Mouse (Mus musculus) testis, postnatal 10 days (tissue): ENCODE measurements around the gene Cdhr5.

Experiments used
- DNase-seq: peaks from one replicate; pipeline ENCODE4 v3.0.0; 2021; ENCODE audit warnings: low spot score

The Cdhr5 gene

DNA sequence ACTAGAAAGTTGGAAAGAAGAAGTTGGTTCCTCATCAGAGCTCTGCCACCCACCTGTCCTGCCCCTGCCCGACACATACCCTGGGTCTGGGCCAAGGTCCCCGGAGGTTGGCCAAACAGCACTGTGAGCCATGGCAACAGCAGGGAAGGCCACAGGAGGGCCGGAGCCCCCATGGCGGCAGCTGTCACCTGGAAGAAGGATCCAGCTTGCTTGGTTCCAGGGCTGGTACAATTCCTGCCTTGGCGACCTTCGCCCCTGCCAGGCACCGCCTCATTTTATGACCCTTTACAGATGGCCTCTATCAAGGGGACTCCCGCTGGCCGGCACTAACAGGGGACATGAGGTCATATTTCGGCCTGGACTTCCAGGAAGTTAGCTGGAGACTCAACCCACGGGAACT lies at the start of gene Cdhr5:
TSS of gene Cdhr5 (minus strand) at position 241 of the 400 bp plus-strand sequence.
- no peak for DNase-seq

DNA sequence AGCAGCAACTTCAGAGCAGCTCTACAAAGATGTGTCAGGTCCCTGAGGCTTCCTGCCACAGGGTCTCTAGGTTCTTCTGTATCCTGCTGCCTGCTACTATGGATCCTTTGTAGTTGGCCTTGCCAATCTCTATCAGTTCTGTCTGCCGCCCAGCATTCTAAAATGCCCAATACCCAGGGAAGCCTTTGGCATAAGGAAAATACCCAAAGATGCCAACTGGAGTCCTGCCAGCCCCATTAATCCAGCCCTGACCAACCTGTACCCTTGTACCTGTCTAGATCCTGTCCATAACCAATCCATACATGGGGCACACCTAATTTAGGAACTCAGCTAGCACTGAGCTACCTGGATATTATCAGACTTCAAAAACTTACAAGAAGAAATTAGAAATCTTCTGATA lies 48.1 kb upstream of the Cdhr5 start:
- no peak for DNase-seq

DNA sequence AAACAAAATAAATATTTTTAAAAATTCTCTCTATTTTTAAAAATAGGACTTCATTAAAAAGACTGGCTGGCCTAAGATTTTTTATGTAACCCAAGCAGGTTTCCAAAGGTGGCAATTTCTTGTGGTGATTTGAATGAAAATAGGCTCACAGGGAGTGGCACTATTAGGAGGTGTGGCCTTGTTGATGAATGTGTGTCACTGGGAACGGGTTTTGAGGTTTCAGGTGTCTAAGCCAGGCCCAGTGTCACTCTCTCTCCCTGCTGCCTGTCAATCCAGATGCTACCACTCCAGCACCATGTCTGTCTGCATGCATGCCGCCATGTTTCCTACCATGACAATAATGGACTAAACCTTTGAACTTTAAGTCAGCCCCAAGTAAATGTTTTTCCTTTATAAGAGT lies 42.9 kb upstream of the Cdhr5 start:
- DNase-seq = no peak

DNA sequence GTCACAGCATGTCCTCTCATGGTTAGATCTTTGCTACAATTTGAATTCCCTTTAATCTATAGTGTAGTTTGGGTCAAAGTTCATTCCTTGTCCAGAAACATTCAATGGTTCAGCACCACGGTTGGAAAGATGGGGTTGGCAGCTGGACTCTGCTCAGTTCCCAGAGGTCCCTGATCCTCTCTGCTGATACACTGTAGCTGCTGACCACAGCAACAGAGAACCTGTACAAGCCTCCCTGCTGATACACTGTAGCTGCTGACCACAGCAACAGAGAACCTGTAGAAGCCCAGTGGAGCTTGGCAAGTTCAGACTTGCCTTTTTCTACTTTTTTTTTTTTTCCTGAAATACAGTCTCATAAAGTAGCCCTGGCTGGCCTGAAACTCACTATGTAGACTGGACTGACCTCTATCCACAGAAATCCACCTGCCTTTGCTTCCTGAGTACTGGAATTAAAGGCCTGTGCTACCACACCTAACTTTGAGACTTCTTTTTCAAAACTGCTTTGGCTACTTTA lies 41.1 kb upstream of the Cdhr5 start:
- DNase-seq = no peak

DNA sequence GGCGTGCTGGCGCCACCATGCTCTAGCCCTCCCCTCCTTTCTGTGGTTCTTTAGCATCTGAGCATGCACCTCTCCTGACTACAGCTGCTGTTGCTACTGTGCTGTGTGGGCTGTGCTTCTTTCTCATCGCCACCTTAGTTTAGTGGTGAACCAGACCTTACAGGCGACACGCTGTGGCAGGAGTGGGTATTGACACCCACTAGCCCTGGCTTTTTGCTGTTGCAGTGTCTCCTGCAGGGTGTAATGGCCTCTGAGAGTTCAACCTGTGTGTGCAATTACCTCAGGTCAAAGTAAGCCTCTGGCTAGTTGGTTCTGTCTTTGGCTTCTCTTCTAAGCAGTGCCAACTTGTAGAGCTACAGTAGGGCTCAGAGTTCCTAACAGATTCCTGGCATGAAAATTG lies 39.4 kb upstream of the Cdhr5 start:
- peak; percentile 74 for DNase-seq

DNA sequence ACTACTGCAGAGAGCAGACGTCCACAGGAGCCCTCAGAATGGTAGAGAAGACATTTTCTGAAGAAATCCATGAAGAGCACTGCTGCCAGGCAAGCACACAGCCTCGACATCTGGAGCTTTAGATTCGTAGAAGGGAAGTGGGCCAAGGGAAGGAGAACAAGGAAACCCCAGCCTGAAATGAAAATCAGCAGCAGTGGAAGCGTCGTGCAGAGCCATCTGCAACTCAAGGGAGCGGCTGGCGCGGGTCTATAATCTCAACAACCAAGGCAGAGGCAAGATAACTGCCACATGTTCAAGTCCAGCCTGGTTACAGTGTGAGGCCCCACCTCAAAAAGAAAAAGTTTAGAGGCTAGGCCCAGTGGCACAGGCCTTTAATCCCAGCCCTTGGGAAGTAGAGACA lies 38.5 kb upstream of the Cdhr5 start:
- no peak for DNase-seq

DNA sequence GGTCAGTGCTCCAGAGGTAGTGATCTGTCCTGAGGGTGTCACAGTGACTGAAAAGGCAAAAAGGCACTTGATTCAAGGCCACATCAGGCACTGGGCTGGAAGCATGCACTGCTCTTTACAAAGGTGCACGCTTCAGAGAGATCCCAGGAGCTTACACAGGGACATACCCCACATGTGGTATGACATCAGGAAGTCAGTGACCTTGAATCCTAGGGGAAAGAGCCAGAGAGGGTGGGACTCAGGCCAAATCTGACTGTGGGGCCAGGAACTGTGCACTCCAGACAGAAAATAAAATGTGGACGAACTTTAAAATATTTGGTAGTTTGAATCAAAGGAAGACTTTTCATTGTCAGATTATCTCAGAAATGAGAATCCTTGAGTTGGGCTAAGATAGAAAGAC lies 37.8 kb upstream of the Cdhr5 start:
- DNase-seq = no peak

DNA sequence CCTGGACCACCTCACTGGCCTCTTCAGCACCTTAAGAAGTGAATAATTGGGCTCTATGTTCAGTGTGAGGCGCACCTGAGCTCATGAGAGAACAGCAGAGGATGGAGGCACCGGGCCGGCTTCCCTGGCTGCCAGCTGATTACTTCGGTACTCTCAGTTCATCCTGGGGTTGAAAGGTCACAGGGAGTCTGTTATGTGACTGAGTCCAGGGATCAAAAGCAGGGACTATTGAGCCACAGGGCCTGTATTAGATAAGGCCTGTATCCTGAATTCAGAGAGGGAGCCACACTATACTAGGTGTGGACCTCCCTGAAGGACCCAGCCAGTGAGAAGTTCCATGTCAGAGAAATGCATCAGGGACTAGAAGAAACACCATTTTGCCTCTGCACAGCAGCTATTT lies 28.0 kb upstream of the Cdhr5 start:
- DNase-seq = no peak

DNA sequence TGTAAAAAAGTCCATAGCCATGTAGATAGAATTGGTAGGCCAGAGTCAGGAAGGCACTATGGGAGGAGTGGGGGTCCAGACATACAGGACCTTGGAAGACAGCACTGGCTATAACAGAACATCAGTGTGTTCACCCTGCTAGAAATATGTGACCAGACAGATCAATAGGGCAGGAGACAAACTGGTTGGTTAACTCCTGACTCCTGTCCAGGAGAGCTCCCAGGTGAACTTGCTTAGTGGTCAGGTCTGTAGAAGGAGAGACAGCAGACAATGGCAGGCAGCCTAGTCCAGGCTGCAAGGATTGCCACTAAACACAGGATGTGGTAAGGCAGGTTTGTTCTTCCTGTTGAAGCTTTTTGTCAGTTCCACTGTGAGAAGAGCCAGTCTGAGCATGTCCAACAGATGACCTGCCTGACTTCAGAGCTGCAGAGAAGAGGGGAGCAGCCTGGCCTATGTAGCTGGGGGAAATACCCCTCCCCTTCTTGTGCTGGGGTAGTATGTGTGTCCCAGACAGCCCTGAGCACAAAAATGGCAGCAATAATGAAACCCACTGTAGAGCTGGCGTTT lies 26.2 kb upstream of the Cdhr5 start:
- DNase-seq = no peak

DNA sequence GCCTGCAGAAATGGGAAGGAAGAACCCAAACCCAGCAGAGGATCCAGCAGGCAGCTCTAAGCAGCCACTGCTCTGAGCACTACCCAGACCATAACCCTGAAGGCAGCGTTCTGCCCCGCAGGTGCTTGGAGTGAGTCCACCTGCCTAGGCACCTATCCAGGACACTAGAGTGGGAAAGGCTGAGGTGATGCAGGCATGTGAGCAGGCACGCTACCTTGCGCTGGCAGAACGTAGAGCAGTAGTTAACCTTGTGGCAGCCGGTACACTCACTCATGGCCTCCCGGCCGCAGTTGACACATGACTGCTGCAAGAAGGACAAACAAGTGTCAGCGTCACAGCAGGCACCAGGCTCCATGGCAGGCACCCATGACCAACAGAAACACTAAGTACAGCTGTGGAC lies 24.8 kb upstream of the Cdhr5 start:
- no peak for DNase-seq

DNA sequence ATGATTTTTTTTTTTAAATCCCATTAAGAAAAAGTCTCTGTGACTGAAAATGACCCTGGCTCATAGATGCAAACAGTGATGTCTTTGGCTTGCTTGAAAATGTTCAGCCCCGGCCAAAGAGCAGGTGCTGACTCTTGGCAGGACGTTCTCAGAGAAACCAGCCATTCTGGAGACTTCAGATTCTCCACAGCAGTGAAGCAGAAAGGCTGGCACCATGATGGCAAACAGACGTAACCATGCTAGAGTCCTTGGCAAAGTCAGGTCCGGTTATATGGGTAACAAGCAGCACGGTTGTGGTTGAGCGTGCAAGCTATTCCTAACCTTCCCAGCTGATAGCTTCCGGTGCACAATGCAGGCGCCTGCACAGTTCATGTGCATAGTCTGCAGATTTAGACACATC lies 22.6 kb upstream of the Cdhr5 start:
- no peak for DNase-seq

DNA sequence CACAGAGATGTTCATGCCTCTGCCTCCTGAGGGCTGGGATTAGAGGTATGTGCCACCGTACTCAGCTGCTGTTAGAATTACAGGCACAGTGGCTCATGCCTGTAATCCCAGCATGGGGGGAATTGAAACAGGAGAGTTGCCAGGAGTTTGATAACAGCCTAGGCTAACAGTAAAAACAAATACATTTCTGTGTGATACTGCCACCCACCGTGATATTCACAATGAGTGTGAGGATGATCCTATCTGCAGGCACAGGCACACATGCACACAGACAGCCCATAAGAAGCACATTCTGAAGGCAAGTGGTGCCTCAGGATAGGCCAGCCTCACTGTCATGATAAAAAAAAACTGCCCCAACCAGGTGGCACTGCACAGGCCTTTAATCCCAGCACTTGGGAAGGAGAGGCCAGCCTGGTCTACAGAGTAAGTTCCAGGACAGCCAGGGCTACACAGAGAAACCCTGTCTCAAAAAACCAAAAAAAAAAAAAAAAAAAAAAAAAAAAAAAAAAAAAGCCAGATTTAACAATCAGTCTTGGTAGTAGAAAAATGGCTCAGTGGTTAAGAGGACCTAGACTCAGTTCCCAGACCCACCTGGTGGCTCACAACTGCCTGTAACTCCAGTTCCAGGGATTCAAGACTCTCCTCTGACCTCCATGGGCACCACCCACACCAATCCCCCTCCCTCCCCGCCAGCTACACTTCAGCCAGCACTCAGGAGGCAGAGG lies 21.5 kb upstream of the Cdhr5 start:
- DNase-seq = no peak

DNA sequence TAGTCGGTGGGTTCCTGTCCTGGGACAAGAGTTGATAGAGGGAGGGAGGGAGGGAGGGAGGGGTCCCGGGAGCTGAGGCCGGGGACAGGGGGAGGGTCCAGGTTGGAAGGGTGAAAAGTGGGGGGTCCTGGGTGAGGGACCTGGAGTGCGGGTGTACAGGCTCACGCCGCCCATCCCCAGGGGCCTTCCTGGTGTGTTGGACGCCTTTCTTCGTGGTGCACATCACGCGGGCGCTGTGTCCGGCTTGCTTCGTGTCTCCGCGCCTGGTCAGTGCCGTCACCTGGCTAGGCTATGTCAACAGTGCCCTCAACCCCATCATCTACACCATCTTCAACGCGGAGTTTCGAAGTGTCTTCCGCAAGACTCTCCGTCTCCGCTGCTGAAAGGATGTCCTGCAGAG lies 17.9 kb upstream of the Cdhr5 start:
- DNase-seq = no peak

DNA sequence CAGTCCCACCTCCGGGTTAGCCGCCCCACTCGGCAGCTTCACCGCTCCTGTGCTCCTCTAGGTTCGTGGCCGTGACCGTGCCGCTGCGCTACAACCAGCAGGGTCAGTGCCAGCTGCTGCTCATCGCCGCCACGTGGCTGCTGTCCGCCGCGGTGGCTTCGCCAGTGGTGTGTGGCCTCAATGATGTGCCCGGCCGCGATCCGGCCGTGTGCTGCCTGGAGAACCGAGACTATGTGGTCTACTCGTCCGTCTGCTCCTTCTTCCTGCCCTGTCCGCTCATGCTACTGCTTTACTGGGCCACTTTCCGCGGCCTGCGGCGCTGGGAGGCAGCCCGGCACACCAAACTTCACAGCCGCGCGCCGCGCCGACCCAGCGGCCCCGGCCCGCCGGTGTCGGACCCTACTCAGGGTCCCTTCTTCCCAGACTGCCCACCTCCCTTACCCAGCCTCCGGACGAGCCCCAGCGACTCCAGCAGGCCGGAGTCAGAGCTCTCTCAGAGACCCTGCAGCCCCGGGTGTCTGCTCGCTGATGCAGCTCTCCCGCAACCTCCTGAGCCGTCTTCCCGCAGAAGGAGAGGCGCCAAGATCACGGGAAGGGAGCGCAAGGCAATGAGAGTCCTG lies 17.4 kb upstream of the Cdhr5 start:
- DNase-seq = peak; percentile 70

DNA sequence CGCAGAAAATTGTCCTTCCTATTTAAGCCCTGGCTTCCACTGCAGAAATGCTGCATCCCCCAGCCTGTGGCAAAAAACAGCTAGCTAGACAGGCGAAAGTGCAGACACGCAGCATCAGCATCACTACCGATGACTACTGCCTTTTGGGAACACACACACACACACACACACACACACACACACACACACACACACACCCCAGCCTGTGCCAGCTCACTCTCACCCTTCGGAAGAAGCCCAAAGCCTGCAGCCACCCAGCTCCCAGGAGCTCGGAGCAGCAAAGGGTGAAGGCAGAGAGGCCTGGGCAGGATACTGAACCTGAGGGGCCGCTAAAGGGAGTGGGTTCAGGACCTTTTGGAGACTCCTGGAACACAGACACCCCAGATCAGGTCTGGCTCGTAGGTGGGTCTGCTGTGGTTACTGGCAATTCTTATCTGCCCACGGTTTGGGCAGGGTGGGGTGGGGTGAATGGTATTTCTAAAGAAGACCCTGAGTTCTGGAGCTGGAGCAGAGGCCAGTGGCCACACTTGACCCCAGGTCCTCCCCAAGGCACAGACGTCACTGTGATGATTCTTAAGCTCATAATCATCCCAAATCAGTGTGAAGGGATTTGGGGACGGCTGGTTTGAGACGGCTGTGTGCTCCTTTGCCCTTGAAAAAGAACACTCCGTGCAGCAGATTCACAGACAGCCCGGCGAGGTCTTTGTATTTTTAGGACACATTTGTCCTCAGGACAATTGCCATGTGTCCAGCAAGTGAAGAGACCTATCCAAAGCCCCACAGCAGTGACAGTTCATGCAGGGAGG lies 16.2 kb upstream of the Cdhr5 start:
- peak; percentile 60 for DNase-seq

DNA sequence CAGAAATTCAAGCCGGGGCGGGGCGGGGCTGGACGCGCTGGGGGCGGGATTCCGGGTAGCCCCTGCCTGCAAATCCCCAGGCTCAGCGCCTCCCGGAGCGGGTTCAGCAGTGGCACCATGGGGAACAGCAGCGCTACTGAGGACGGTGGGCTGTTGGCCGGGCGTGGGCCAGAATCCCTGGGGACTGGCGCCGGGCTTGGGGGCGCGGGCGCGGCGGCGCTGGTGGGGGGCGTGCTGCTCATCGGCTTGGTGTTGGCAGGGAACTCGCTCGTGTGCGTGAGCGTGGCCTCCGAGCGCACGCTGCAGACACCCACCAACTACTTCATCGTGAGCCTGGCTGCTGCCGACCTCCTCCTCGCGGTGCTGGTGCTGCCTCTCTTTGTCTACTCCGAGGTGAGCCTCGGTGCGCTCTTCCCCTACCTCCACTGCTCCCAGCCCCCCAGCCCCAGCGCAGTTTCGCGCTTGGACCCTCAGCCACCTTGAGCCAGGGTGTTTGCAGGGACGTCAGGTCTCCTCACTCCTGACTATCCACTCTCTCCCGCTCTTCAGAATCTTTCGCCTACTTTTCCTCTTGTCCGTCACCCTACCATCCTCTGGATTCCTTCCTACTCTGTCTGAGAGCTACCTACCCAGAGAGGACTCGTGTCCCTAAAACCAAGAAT lies 15.5 kb upstream of the Cdhr5 start, which contains the start of gene Drd4:
TSS of gene Drd4 (plus strand) at position 86 of the 662 bp plus-strand sequence.
- peak; percentile 81 for DNase-seq

DNA sequence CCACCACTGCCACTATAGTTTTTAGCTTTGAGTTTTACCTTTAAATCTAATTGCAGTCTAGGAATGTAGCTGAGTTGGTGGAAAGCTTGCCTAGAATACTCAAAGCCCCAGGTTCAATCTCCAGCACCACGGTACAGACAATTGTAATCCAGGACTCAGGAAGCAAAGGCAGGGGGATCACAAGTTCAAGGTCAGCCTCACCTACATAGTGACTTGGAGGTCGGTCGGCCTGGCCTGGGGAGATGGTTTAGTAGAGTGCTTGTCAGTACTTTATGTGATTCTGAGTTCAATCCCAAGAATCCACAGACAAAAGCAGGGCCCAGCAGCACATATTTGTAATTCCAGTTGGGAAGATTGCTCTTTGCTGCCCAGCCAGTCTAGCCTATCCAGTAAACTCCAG lies 11.5 kb upstream of the Cdhr5 start:
- DNase-seq = no peak

DNA sequence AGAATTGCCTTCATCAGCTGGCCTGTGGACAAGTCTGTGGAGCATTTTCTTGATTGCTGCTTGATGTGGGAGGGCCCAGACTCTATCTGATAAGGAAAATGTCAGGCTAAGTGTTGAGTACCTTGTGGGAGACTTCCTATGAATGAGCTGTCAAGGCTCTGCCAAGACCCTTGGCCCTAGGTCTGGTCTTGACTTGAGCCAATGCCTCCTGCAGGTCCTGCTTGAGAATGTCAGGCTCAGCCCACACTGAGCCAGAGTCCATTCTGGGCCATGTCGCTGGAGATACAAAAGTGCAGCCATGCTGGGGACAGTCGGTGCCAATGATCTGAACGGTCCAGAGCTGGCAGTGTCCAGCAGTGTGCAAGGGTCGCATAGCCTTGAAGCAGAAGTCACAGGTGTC lies 6.2 kb upstream of the Cdhr5 start:
- DNase-seq = no peak

DNA sequence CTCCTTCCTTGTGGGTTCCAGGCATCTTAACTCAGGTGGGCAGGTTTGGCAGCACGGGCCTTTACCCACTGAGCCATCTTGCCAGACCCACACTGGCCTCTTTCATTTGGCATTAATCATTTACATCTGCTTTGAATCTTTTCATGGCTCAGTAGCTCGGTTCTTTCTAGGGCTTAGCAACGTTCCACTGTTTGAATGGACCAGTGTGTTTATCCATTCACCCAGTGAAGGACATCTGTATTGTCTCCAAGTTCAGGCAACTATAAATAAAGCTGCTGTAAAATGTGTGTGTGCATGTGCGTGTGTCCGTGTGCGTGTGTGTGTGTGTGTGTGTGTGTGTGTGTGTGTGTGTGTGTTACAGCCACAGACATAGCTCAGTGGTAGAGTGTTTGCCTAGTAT lies 4.9 kb upstream of the Cdhr5 start:
- no peak for DNase-seq

DNA sequence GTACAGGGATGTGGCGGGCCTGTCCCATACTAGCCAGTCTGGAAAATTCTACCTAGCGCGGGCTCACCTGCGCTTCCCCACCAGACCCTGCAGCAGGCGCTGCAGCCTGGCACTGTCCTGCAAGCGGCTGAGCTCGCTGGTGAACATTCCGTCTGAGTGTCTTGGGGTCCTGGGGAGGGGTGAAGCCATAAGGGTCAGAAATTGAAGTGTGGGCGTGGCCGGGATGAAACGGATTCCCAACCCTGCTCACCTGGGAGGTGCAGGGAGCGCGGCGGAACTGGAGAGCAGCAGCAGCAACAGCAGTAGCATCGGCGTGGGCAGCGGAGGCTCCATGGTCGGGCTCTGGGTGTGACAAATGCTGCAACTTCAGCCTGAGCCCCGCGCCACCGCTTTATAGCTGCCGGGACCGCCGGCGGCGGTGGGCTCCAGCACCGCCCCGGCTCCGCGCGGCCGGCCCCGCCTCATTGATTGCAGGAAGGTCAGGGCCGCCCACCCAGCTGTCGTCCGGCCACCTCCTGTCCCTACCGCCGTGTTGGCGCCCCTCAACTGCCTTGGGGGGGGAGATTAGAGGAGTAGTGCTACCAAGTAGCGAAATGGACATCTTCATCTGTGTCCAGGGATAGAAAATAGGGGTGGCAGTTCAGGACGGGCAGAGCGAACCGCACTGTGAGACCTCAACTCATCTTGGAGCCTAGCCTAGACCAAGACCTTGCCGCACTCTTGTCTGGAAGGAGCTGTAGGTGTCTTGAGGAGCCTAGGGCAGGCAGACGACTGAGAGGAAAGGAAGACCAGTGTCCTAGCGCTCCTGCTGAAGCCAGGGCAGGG lies 2.4 kb upstream of the Cdhr5 start, which contains the start of gene Sct:
TSS of gene Sct (minus strand) at position 368 of the 825 bp plus-strand sequence.
- DNase-seq = peak; percentile 66
